Mouse (Mus musculus) embryonic fibroblast, embryonic 13.5 days (primary cell): ENCODE measurements around the gene Sae1. TPM values are rescaled to one million over a fixed set of nuclear protein-coding genes. Genes with fewer than 3 reads are reported as not detected.
"Not testable (repeated sequence)": the region's sequence is repeated elsewhere in the genome, so short reads cannot be mapped to it uniquely, and the experiment has no call there.

Experiments used
- H3K27ac ChIP-seq: 2 replicates; pipeline ENCODE4 v1.5.1; 2012; ENCODE audit warnings: low read length, control low read depth, inconsistent platforms; ENCODE audit not compliant: insufficient read depth
- H3K4me1 ChIP-seq: 2 replicates; pipeline ENCODE4 v1.6.1; 2011; ENCODE audit warnings: low read length; ENCODE audit not compliant: control insufficient read depth, insufficient read depth
- H3K4me3 ChIP-seq: 2 replicates; pipeline ENCODE4 v1.5.1; 2011; ENCODE audit warnings: mild to moderate bottlenecking, control low read depth, low read length; ENCODE audit not compliant: insufficient read depth
- CTCF ChIP-seq: IDR thresholded peaks from 2 replicates; pipeline ENCODE4 v1.5.1; 2011; ENCODE audit warnings: mild to moderate bottlenecking, control low read depth, low read length, moderate library complexity, borderline replicate concordance; ENCODE audit not compliant: insufficient read depth
- POLR2A ChIP-seq: IDR thresholded peaks from 2 replicates; pipeline ENCODE4 v1.6.1; 2011; ENCODE audit warnings: low read depth, mild to moderate bottlenecking, control low read depth, low read length, moderate library complexity
- polyA plus RNA-seq: library from polyadenylated mRNA; stranded (reverse); fragments of >200 nt; gene quantifications from 2 replicates; pipeline ENCODE4 v1.2.4, GENCODE M21; 2011; ENCODE audit warnings: low read depth; ENCODE audit not compliant: missing spikeins, insufficient read length

Gene Sae1
- polyA plus RNA-seq, 1 experiment, result 133 TPM

DNA sequence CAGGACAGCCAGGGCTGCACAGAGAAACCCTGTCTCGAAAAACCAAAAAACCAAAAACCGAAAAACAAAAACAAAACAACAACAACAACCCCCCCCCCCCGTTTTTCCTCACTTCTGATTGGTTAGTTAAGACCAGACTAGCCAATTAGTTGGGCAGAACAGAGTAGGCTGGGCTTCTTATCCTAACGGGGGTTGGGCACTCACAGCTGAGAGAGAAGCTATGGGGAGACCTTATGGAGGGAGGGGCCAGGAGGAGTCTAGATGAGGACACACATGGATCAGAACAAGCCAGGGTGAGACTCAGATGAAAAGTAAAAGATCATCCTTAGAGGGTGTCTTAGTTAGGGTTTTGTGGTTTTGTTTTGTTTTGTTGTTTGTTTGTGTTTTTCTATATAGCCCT is 5.3 kb upstream of the Sae1 start:
- Histone ChIP-seq H3K4me3 (no peak overlapping the region), H3K4me1 (no peaks in the 10 kb centered on the region), H3K27ac (no peak overlapping the region)
- no peak for TF ChIP-seq POLR2A
- no peak for TF ChIP-seq CTCF

- not testable (repeated sequence) for H3K4me3 ChIP-seq, H3K4me1 ChIP-seq, H3K27ac ChIP-seq
Observed at GRCm38 (mm10) chr7:16389942-16390341, 2.3 kb upstream of the Sae1 start.

GRCm38 (mm10) chr7:16376505-16376904 is 11.1 kb downstream of the Sae1 start:
- peaks cover 2% of the 10 kb centered on the region; the same call in 1 of the 2 replicates for H3K4me1 ChIP-seq
- TF ChIP-seq POLR2A, result no peak
- no peak for TF ChIP-seq CTCF
- H3K27ac ChIP-seq, result no peak overlapping the region
- no peak overlapping the region for H3K4me3 ChIP-seq

DNA sequence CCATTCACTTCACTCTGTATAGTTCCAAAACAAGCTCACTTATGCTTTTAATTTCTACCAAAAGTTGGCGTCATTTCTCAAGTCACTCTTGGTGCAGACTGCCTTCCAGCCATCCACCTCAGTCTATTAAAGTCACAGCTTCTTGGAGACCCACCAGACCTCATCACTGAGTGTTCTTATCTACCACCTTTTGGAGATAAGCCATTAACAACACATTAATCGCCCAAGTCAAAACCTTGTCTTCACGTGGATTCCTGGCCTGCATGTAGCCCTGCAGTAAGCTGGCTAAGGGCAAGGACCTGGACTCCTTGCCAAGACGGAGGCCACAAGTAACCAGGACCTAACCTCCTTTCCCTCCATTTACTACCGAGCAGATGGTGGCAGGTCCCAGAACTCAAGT is 12.6 kb downstream of the Sae1 start:
- TF ChIP-seq POLR2A (no peak), CTCF (no peak)
- peaks cover 2% of the 10 kb centered on the region; the same call in 1 of the 2 replicates for H3K4me1 ChIP-seq
- H3K27ac ChIP-seq, result no peak overlapping the region
- no peak overlapping the region for H3K4me3 ChIP-seq

GRCm38 (mm10) chr7:16373719-16374118 is 13.9 kb downstream of the Sae1 start:
- peak overlapping the region; percentile 29; the same call in 1 of the 2 replicates for H3K27ac ChIP-seq
- H3K4me1 ChIP-seq, result peaks cover 2% of the 10 kb centered on the region; the same call in 1 of the 2 replicates
- no peak for TF ChIP-seq POLR2A
- no peak for TF ChIP-seq CTCF
- no peak overlapping the region for H3K4me3 ChIP-seq

DNA sequence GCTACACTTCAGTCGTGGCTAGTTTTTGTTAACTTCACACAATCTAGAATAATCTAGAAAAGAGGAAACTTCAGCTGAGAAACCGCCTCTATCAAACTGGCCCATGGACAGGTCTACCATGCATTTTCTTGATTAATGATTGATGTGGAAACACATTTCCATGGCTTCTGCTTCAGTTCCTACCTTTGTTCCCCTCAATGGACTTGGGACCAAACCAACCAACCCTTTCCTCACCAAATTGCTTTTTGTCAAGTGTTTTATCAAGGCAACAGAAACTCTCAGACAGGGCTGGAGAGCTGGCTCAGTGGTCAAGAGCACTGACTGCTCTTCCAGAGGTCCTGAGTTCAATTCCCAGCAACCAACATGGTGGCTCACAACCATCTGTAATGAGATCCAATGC is 17.0 kb downstream of the Sae1 start:
- no peak overlapping the region for H3K4me3 ChIP-seq
- TF ChIP-seq POLR2A, result no peak
- H3K27ac ChIP-seq, result no peak overlapping the region
- peaks cover 10% of the 10 kb centered on the region for H3K4me1 ChIP-seq

DNA sequence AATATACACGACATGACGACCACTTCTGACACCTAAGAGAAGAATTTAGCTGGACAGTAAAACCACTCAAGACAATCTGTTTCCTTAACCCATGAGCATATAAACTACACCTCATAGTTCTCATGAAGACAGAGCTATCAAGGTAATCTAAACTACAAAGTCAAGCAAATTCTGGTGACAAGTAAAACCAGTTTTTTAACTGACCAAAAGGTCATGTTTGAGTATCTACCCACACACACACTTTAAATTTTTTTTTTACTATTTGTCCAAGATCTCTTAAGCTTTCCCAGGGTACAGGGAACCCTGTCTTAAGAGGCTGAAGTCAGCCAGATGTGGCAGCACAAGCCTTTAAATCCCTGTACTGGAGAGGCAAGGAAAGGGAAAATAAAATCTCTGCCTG is 18.8 kb downstream of the Sae1 start:
- Histone ChIP-seq H3K4me3 (no peak overlapping the region), H3K27ac (no peak overlapping the region; the same call in 1 of the 2 replicates), H3K4me1 (peaks cover 12% of the 10 kb centered on the region)
- TF ChIP-seq POLR2A (no peak), CTCF (no peak)

DNA sequence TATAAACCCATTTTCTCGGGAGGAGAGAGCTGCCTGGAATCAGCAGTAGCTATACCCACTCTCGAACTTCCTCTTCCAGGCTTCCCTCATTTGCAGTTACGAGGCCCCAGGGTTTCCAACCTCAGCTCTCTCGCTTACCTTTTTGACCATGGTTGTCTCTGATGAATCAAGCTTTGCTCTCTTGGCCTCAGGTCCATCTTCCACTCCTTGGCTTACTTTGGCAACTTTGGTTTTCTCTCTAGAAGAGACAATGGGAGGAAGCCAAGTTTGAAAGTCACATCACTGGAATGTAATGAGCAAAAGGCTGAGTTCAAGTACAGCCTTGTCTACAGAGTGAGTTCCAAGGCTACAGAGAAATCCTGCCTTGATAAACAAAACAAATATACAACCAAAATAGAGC is 20.9 kb downstream of the Sae1 start:
- H3K27ac ChIP-seq, result peak overlapping the region; percentile 47
- H3K4me3 ChIP-seq, result no peak overlapping the region
- no peak for TF ChIP-seq CTCF
- no peak for TF ChIP-seq POLR2A
- peaks cover 11% of the 10 kb centered on the region for H3K4me1 ChIP-seq

GRCm38 (mm10) chr7:16366133-16366646 is 21.4 kb downstream of the Sae1 start:
- Histone ChIP-seq H3K4me3 (no peak overlapping the region), H3K27ac (peak overlapping the region; percentile 27; the same call in 1 of the 2 replicates), H3K4me1 (peaks cover 11% of the 10 kb centered on the region)
- TF ChIP-seq CTCF (no peak), POLR2A (no peak)

DNA sequence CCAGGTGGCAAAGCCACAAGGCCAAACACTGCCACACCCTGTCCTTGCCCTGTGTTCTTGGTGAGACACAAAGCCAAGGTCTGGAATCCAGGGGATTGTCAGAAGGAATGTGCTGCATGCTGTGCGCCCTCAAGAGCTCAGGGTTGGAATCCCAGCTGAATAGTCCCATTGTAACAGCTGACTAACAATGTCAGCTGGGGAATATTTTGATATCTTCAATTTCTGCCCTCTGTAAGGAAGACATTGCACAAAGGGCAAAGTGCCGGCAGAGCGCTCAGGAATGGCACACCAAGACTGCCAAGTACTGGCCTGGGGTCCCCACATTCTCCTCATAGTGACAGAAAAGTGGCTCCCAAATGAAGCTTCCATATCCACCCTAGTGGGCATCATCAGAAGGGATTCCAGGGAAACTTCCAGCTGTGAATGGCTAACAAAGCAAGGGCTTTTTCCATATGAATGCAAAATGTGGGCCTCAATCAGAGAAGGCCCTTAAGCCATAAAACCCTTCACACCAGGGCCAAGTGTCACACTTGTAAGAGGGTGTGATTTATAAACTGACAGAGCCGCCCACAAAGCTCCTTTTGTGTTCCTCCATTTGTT is 22.6 kb downstream of the Sae1 start:
- no peak for TF ChIP-seq POLR2A
- no peak for TF ChIP-seq CTCF
- Histone ChIP-seq H3K27ac (no peak overlapping the region), H3K4me1 (peaks cover 11% of the 10 kb centered on the region), H3K4me3 (no peak overlapping the region)

- no peak overlapping the region for H3K27ac ChIP-seq
- TF ChIP-seq POLR2A (no peak), CTCF (no peak)
- no peak overlapping the region for H3K4me3 ChIP-seq
- H3K4me1 ChIP-seq, result peaks cover 11% of the 10 kb centered on the region
Observed at GRCm38 (mm10) chr7:16364319-16364718, 23.3 kb downstream of the Sae1 start.
